Mouse (Mus musculus): ENCODE measurements at regions not wholly inside any gene's neighbourhood (a gene's known extent, or its start where the extent isn't known, plus 50 kb on each side); places are given as distances from the start of the nearest gene placed in this dataset.

- Histone ChIP-seq H3K36me3 (ENCODE audit: insufficient read depth) (no peaks in the 10 kb centered on the region), H3K27ac (ENCODE audit: low read depth) (no peak overlapping the region), H3K27me3 (ENCODE audit: insufficient read depth, low read length) (no peaks in the 10 kb centered on the region), H3K4me2 (no peak overlapping the region), H3K4me3 (ENCODE audit: low read depth, low read length) (no peak overlapping the region), H3K9me3 (ENCODE audit: low read depth, low read length) (no peaks in the 10 kb centered on the region), H3K4me1 (ENCODE audit: insufficient read depth) (no peaks in the 10 kb centered on the region), H3K9ac (no peak overlapping the region)
- TF ChIP-seq CTCF (IDR thresholded peaks at IDR 0.05; ENCODE audit: low read depth): no peak
- ATAC-seq (ENCODE audit: insufficient read depth) (peak; percentile 24; the same call in 1 of the 2 replicates), DNase-seq (peak; percentile 14)
- 58% methylated on average over 4 of the region's 4 CpGs for WGBS
Measured at GRCm38 (mm10) chr2:142560896-142561500, 340.3 kb downstream of the Kif16b start.

- H3K9ac ChIP-seq: no peak overlapping the region
- no peak for TF ChIP-seq CTCF (IDR thresholded peaks at IDR 0.05; ENCODE audit: low read depth)
- no peak for ATAC-seq (ENCODE audit: insufficient read depth)
Measured at GRCm38 (mm10) chr2:142560400-142560799, 340.9 kb downstream of the Kif16b start.

GRCm38 (mm10) chr2:142559946-142560345 lies 341.4 kb downstream of the Kif16b start:
- TF ChIP-seq CTCF (IDR thresholded peaks at IDR 0.05; ENCODE audit: low read depth): no peak

More at GRCm38 (mm10) chr2:142560400-142560799, 340.9 kb downstream of the Kif16b start:
- Histone ChIP-seq H3K9me3 (ENCODE audit: low read depth, low read length) (no peaks in the 10 kb centered on the region), H3K27me3 (ENCODE audit: insufficient read depth, low read length) (no peaks in the 10 kb centered on the region), H3K4me2 (no peak overlapping the region), H3K27ac (ENCODE audit: low read depth) (no peak overlapping the region), H3K4me1 (ENCODE audit: insufficient read depth) (no peaks in the 10 kb centered on the region), H3K4me3 (ENCODE audit: low read depth, low read length) (no peak overlapping the region), H3K36me3 (ENCODE audit: insufficient read depth) (no peaks in the 10 kb centered on the region)
- no peak for DNase-seq
- WGBS: 79% methylated on average over 3 of the region's 3 CpGs

GRCm38 (mm10) chr2:142554851-142555250 lies 346.5 kb downstream of the Kif16b start:
- no peaks in the 10 kb centered on the region for H3K9me3 ChIP-seq (ENCODE audit: low read depth, low read length)
- H3K4me1 ChIP-seq (ENCODE audit: insufficient read depth): no peaks in the 10 kb centered on the region
- WGBS: 70% methylated on average over 2 of the region's 2 CpGs
- no peak overlapping the region for H3K27ac ChIP-seq (ENCODE audit: low read depth)
- no peak for DNase-seq
- H3K4me3 ChIP-seq (ENCODE audit: low read depth, low read length): no peak overlapping the region
- H3K27me3 ChIP-seq (ENCODE audit: insufficient read depth, low read length): no peaks in the 10 kb centered on the region
- TF ChIP-seq CTCF (IDR thresholded peaks at IDR 0.05; ENCODE audit: low read depth): no peak
- H3K36me3 ChIP-seq (ENCODE audit: insufficient read depth): no peaks in the 10 kb centered on the region
- ATAC-seq (ENCODE audit: insufficient read depth): no peak
- no peak overlapping the region for H3K4me2 ChIP-seq
- no peak overlapping the region for H3K9ac ChIP-seq

More at GRCm38 (mm10) chr2:142559946-142560345, 341.4 kb downstream of the Kif16b start:
- DNase-seq (no peak), ATAC-seq (ENCODE audit: insufficient read depth) (no peak)
- Histone ChIP-seq H3K4me2 (no peak overlapping the region), H3K9me3 (ENCODE audit: low read depth, low read length) (no peaks in the 10 kb centered on the region), H3K4me3 (ENCODE audit: low read depth, low read length) (no peak overlapping the region), H3K27ac (ENCODE audit: low read depth) (no peak overlapping the region), H3K9ac (no peak overlapping the region), H3K27me3 (ENCODE audit: insufficient read depth, low read length) (no peaks in the 10 kb centered on the region), H3K36me3 (ENCODE audit: insufficient read depth) (no peaks in the 10 kb centered on the region), H3K4me1 (ENCODE audit: insufficient read depth) (no peaks in the 10 kb centered on the region)

GRCm38 (mm10) chr2:142551690-142552089 lies 349.6 kb downstream of the Kif16b start:
- Histone ChIP-seq H3K9me3 (ENCODE audit: low read depth, low read length) (no peaks in the 10 kb centered on the region), H3K9ac (no peak overlapping the region), H3K27me3 (ENCODE audit: insufficient read depth, low read length) (no peaks in the 10 kb centered on the region), H3K4me2 (no peak overlapping the region), H3K27ac (ENCODE audit: low read depth) (no peak overlapping the region), H3K4me3 (ENCODE audit: low read depth, low read length) (no peak overlapping the region), H3K4me1 (ENCODE audit: insufficient read depth) (no peaks in the 10 kb centered on the region), H3K36me3 (ENCODE audit: insufficient read depth) (no peaks in the 10 kb centered on the region)
- WGBS: 86% methylated on average over 3 of the region's 3 CpGs
- no peak for ATAC-seq (ENCODE audit: insufficient read depth)
- DNase-seq: no peak
- TF ChIP-seq CTCF (IDR thresholded peaks at IDR 0.05; ENCODE audit: low read depth): no peak

GRCm38 (mm10) chr2:142548766-142549165 lies 352.6 kb downstream of the Kif16b start:
- TF ChIP-seq CTCF (IDR thresholded peaks at IDR 0.05; ENCODE audit: low read depth): no peak
- Histone ChIP-seq H3K9me3 (ENCODE audit: low read depth, low read length) (no peaks in the 10 kb centered on the region), H3K36me3 (ENCODE audit: insufficient read depth) (no peaks in the 10 kb centered on the region), H3K4me2 (no peak overlapping the region), H3K9ac (no peak overlapping the region), H3K4me1 (ENCODE audit: insufficient read depth) (no peaks in the 10 kb centered on the region), H3K27ac (ENCODE audit: low read depth) (no peak overlapping the region), H3K27me3 (ENCODE audit: insufficient read depth, low read length) (no peaks in the 10 kb centered on the region), H3K4me3 (ENCODE audit: low read depth, low read length) (no peak overlapping the region)
- peak; percentile 1 for DNase-seq
- 73% methylated on average over 4 of the region's 4 CpGs for WGBS
- no peak for ATAC-seq (ENCODE audit: insufficient read depth)

GRCm38 (mm10) chr2:142544937-142545336 lies 356.4 kb downstream of the Kif16b start:
- H3K27me3 ChIP-seq (ENCODE audit: insufficient read depth, low read length): no peaks in the 10 kb centered on the region
- no peak overlapping the region for H3K4me3 ChIP-seq (ENCODE audit: low read depth, low read length)
- H3K9ac ChIP-seq: no peak overlapping the region
- no peak for TF ChIP-seq CTCF (IDR thresholded peaks at IDR 0.05; ENCODE audit: low read depth)
- no peak overlapping the region for H3K4me2 ChIP-seq
- WGBS: 42% methylated on average over 6 of the region's 6 CpGs
- no peaks in the 10 kb centered on the region for H3K36me3 ChIP-seq (ENCODE audit: insufficient read depth)
- ATAC-seq (ENCODE audit: insufficient read depth) (peak; percentile 76; the same call in 1 of the 2 replicates), DNase-seq (peak; percentile 63)
- no peak overlapping the region for H3K27ac ChIP-seq (ENCODE audit: low read depth)
- no peaks in the 10 kb centered on the region for H3K9me3 ChIP-seq (ENCODE audit: low read depth, low read length)
- H3K4me1 ChIP-seq (ENCODE audit: insufficient read depth): no peaks in the 10 kb centered on the region
